Mouse (Mus musculus) megakaryocyte-erythroid progenitor cell, adult 5 weeks (primary cell): ENCODE data around the gene Olfr411. TPM values are rescaled to one million over a fixed set of nuclear protein-coding genes. Genes with fewer than 3 reads are reported as not detected.

Source experiments
- polyA plus RNA-seq: library from polyadenylated mRNA; stranded (reverse); fragments of >175 nt; gene quantifications from 2 replicates; pipeline ENCODE4 v1.2.3, GENCODE M21; 2012

Gene Olfr411
- polyA plus RNA-seq, result not detected in 2 replicates

GRCm38 (mm10) chr11:74352550-74352949 lies at the start of gene Olfr411:
Gene Olfr411, minus strand, starts transcription at chr11:74352650.

GRCm38 (mm10) chr11:74361769-74362168 lies 9.3 kb upstream of the Olfr411 start, which contains the start of gene Olfr412:
Gene Olfr412, plus strand, starts transcription at chr11:74362069.

GRCm38 (mm10) chr11:74337931-74338330 lies 14.5 kb downstream of the Olfr411 start, which contains the start of gene Olfr410:
Gene Olfr410, minus strand, starts transcription at chr11:74338031.

Other genes starting within 250 kb of the Olfr411 start
- gene Olfr401, start 238.9 kb downstream of the Olfr411 start, polyA plus RNA-seq, result not detected in 2 replicates
- not detected in 2 replicates for gene Olfr402, start 199.1 kb downstream of the Olfr411 start, polyA plus RNA-seq
- gene Olfr403, start 166.4 kb downstream of the Olfr411 start, polyA plus RNA-seq, result not detected in 2 replicates
- not detected in 2 replicates for gene Olfr43, start 141.3 kb downstream of the Olfr411 start, polyA plus RNA-seq
- not detected in 2 replicates for gene Olfr406, start 92.8 kb downstream of the Olfr411 start, polyA plus RNA-seq
- gene Olfr59, start 68.9 kb downstream of the Olfr411 start, polyA plus RNA-seq, result not detected in 2 replicates
- not detected in 2 replicates for gene Olfr410, start 14.6 kb downstream of the Olfr411 start, polyA plus RNA-seq
- not detected in 2 replicates for gene Olfr412, start 9.4 kb upstream of the Olfr411 start, polyA plus RNA-seq